Mouse (Mus musculus) olfactory bulb, adult 2 months (tissue): Measurements from ENCODE around the gene Gpatch2.

ENCODE experiments used
- CTCF ChIP-seq: fragments of 200-500 bp; IDR thresholded peaks from 2 replicates; pipeline ENCODE4 v1.5.1; 2012; ENCODE audit warnings: low read depth, mild to moderate bottlenecking, low read length, moderate library complexity; ENCODE audit not compliant: insufficient read depth
- POLR2A ChIP-seq: fragments of 200-500 bp; IDR thresholded peaks from 2 replicates; pipeline ENCODE4 v1.6.1; 2012; ENCODE audit warnings: mild to moderate bottlenecking, low read depth, low read length, moderate library complexity; ENCODE audit not compliant: insufficient read depth

DNA sequence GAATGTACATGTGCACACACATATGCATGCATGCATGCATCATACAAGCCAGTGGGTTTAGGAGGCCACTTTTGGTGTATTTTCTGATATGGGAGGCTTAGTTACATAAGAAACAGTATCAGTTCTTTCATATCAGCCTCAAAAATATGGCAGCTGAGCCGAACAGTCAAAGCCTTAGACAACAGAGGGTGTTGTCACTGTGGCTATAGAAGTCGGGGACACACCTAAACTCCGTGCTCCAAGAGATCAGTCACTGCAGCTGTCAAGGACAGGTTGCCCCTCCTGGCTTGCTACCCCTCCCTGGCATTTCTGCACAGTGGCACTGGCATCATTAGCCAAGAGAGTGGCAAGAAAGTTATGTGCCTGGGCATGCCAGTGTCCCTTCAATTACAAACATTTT, 106.5 kb downstream of the Gpatch2 start:
- TF ChIP-seq CTCF = no peak
- TF ChIP-seq POLR2A = no peak
